Mouse (Mus musculus) activated CD4-positive, CD25-positive, alpha-beta regulatory T cell, adult 9 weeks (primary cell): ENCODE results near the gene Tbc1d8b. TPM values are rescaled to one million over a fixed set of nuclear protein-coding genes. Genes with fewer than 3 reads are reported as not detected.

ENCODE experiments used
- polyA plus RNA-seq: library from polyadenylated mRNA; unstranded; fragments of 100-300 nt; shearing (Covaris generic); gene quantifications from one replicate; pipeline ENCODE4 v1.2.1, GENCODE M21; 2017

The Tbc1d8b gene
- polyA plus RNA-seq: 11.8 TPM

GRCm38 (mm10) chrX:139684775-139685695 lies at the start of gene Tbc1d8b:
Gene Tbc1d8b (plus strand): TSS chrX:139684996.

GRCm38 (mm10) chrX:139714381-139714780 lies 29.6 kb downstream of the Tbc1d8b start, which contains the start of gene Gm15013:
Gene Gm15013 (minus strand): TSS chrX:139714481.

GRCm38 (mm10) chrX:139782278-139783044 lies 97.7 kb downstream of the Tbc1d8b start, which contains the start of gene Ripply1:
Gene Ripply1 (minus strand): TSS chrX:139782353.

GRCm38 (mm10) chrX:139800406-139800878 lies 115.6 kb downstream of the Tbc1d8b start, which contains the start of gene Cldn2:
Gene Cldn2 (plus strand): TSS chrX:139800828.

Other genes with a start within 250 kb of the Tbc1d8b start
- gene D330045A20Rik, start 204.6 kb upstream of the Tbc1d8b start, polyA plus RNA-seq: 0.07 TPM
- gene Rnf128, start 121.7 kb upstream of the Tbc1d8b start, polyA plus RNA-seq: 0.78 TPM
- not detected for gene Gm15013, start 29.5 kb downstream of the Tbc1d8b start, polyA plus RNA-seq
- not detected for gene Ripply1, start 97.4 kb downstream of the Tbc1d8b start, polyA plus RNA-seq
- gene Cldn2, start 115.8 kb downstream of the Tbc1d8b start, polyA plus RNA-seq: not detected
- 0.11 TPM for gene Morc4, start 186.7 kb downstream of the Tbc1d8b start, polyA plus RNA-seq